Mouse (Mus musculus): ENCODE measurements at regions not wholly inside any gene's neighbourhood (a gene's known extent, or its start where the extent isn't known, plus 50 kb on each side); places are given as distances from the start of the nearest gene placed in this dataset.
"Not testable (repeated sequence)": the region's sequence is repeated elsewhere in the genome, so short reads cannot be mapped to it uniquely, and the experiment has no call there.

DNA sequence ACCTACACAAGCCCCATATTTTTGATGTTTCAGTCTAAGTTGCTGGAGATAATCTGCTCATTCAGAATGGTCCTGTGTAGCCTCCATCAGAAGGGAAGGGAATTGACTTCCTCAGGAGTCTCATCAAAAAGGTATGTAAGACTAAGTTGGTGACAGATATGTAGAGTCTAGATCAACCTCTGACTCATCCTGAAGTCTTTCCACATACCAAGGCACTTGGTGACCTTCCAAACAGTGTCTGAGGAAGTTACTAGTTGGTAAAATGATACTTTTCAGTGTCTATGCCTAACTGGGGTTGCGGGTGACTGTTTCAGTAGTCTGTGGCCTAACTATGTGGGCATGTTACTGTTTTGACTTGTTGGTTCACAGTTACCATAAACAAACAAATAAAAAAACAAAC, 133.0 kb upstream of the Plcb4 start:
- no peaks in the 10 kb centered on the region for H3K4me1 ChIP-seq (ENCODE audit: control insufficient read depth, low read depth, low read length)
- H3K27me3 ChIP-seq (ENCODE audit: control insufficient read depth, insufficient read depth, low read depth, low read length): no peaks in the 10 kb centered on the region
- H3K27ac ChIP-seq (ENCODE audit: low read length): no peak overlapping the region
- WGBS (ENCODE audit: insufficient replicate concordance): 80% methylated on average over 1 of the region's 1 CpGs
- H3K9ac ChIP-seq (ENCODE audit: low read depth, low read length): no peak overlapping the region
- no peak for ATAC-seq (ENCODE audit: low read depth)
- no peak overlapping the region for H3K4me2 ChIP-seq (ENCODE audit: low read depth, low read length)
- no peak overlapping the region for H3K4me3 ChIP-seq (ENCODE audit: low read depth, low read length)
- no peaks in the 10 kb centered on the region for H3K36me3 ChIP-seq (ENCODE audit: control insufficient read depth, insufficient read depth)
- no peaks in the 10 kb centered on the region for H3K9me3 ChIP-seq (replicated peaks; ENCODE audit: control insufficient read depth, low read length)

DNA sequence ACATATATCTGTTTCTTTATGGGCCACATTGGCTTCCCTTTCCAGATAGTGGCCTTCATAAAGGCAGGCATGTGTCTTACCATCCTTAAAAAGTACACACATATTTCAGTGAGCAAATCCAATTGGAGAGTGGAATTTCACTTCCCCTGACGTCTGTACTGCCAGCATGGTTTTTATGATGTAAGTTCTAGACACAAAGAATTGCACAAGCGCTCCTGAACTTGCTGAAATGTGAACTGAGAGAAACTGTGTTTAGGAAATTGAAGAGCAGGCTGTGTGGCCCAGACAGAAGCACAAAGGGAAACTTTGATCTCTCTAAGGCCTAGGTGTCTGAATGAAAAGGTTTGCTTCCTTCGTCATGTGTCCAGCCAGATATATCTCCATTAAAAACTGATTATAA, 129.2 kb upstream of the Plcb4 start:
- Histone ChIP-seq H3K9ac (ENCODE audit: low read depth, low read length) (no peak overlapping the region), H3K27ac (ENCODE audit: low read length) (no peak overlapping the region), H3K4me2 (ENCODE audit: low read depth, low read length) (no peak overlapping the region), H3K27me3 (ENCODE audit: control insufficient read depth, insufficient read depth, low read depth, low read length) (no peaks in the 10 kb centered on the region), H3K4me1 (ENCODE audit: control insufficient read depth, low read depth, low read length) (no peaks in the 10 kb centered on the region), H3K9me3 (replicated peaks; ENCODE audit: control insufficient read depth, low read length) (no peaks in the 10 kb centered on the region), H3K4me3 (ENCODE audit: low read depth, low read length) (no peak overlapping the region), H3K36me3 (ENCODE audit: control insufficient read depth, insufficient read depth) (no peaks in the 10 kb centered on the region)
- WGBS (ENCODE audit: insufficient replicate concordance): 52% methylated on average over 3 of the region's 3 CpGs
- no peak for ATAC-seq (ENCODE audit: low read depth)

DNA sequence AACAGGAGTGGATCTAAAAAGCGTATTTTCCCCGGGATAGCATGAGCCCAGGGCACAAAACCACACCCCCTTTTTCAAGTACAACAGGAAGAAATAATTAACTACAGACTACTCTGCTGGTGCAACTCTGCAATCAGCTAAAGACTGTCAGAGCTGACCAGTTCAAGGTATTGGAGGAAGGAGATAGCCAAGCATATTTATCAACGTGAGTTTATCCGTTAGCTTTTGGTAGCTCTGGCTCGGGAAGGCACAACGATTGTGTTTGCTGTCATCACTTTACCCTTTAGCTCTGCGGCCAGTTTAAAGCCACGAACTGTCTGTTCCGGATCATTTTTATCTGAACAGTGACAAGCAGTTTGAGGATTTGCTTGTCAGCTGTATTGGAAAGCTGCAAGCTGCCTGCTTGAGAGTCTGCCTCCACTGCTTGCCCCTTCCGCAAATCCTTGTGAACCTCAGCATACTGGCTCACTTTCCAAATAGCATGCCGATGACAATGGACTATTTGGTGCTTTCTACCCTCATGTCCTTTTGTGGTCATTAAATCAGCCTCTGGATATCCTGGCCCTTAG, 122.4 kb upstream of the Plcb4 start:
- Histone ChIP-seq H3K4me1 (ENCODE audit: control insufficient read depth, low read depth, low read length) (no peaks in the 10 kb centered on the region), H3K27me3 (ENCODE audit: control insufficient read depth, insufficient read depth, low read depth, low read length) (no peaks in the 10 kb centered on the region), H3K9ac (ENCODE audit: low read depth, low read length) (no peak overlapping the region), H3K4me3 (ENCODE audit: low read depth, low read length) (peak overlapping the region; percentile 29), H3K36me3 (ENCODE audit: control insufficient read depth, insufficient read depth) (no peaks in the 10 kb centered on the region), H3K4me2 (ENCODE audit: low read depth, low read length) (peak overlapping the region; percentile 39), H3K27ac (ENCODE audit: low read length) (no peak overlapping the region), H3K9me3 (replicated peaks; ENCODE audit: control insufficient read depth, low read length) (no peaks in the 10 kb centered on the region)
- ATAC-seq (ENCODE audit: low read depth): peak; percentile 81
- WGBS (ENCODE audit: insufficient replicate concordance): 20% methylated on average over 11 of the region's 11 CpGs

DNA sequence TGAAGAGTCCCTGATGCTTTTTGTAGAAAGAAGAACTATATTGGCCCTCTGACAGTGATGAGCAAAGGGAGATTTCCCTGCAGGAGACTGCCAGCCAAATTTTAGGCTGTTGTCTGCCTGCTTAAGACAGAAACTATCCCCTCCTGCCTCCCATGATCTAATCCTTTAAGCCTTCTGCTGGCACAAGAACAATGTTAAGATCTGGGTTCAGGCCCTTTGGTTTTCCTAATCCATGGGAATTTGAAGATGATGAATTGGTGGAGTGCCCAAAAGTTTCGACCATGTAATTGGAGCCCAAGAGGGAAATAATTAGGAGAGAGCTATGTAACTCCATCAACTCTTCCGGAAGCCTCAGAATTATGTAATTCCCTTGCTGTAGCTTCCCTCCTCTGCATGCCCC, 120.8 kb upstream of the Plcb4 start:
- Histone ChIP-seq H3K27ac (ENCODE audit: low read length) (no peak overlapping the region), H3K9me3 (replicated peaks; ENCODE audit: control insufficient read depth, low read length) (no peaks in the 10 kb centered on the region), H3K9ac (ENCODE audit: low read depth, low read length) (no peak overlapping the region), H3K27me3 (ENCODE audit: control insufficient read depth, insufficient read depth, low read depth, low read length) (no peaks in the 10 kb centered on the region), H3K36me3 (ENCODE audit: control insufficient read depth, insufficient read depth) (no peaks in the 10 kb centered on the region), H3K4me3 (ENCODE audit: low read depth, low read length) (no peak overlapping the region), H3K4me2 (ENCODE audit: low read depth, low read length) (no peak overlapping the region), H3K4me1 (ENCODE audit: control insufficient read depth, low read depth, low read length) (no peaks in the 10 kb centered on the region)
- no peak for ATAC-seq (ENCODE audit: low read depth)
- 64% methylated on average over 2 of the region's 2 CpGs for WGBS (ENCODE audit: insufficient replicate concordance)

DNA sequence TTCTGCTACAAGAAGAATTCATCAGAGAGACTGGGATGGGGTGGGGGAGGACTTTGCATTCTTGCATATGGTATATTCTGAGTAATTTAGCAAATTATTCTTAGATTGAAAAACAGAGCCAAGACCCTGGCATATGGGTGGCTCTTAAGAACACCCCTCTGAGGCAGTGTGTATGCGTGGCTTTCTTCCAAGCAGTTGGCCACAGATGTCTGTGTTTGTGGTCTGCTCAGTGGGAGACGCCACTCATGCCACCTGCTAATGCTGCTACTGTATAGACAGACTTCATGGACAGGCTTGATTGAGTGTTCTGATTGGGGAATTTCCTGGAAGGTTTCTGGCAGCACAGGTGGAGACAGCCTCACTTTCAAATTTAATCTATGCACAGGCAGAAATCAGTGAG, 117.8 kb upstream of the Plcb4 start:
- H3K36me3 ChIP-seq (ENCODE audit: control insufficient read depth, insufficient read depth): no peaks in the 10 kb centered on the region
- H3K27ac ChIP-seq (ENCODE audit: low read length): no peak overlapping the region
- no peaks in the 10 kb centered on the region for H3K9me3 ChIP-seq (replicated peaks; ENCODE audit: control insufficient read depth, low read length)
- H3K4me1 ChIP-seq (ENCODE audit: control insufficient read depth, low read depth, low read length): no peaks in the 10 kb centered on the region
- H3K27me3 ChIP-seq (ENCODE audit: control insufficient read depth, insufficient read depth, low read depth, low read length): no peaks in the 10 kb centered on the region
- ATAC-seq (ENCODE audit: low read depth): no peak
- H3K4me3 ChIP-seq (ENCODE audit: low read depth, low read length): no peak overlapping the region
- no peak overlapping the region for H3K4me2 ChIP-seq (ENCODE audit: low read depth, low read length)
- no peak overlapping the region for H3K9ac ChIP-seq (ENCODE audit: low read depth, low read length)
- 51% methylated on average over 2 of the region's 2 CpGs for WGBS (ENCODE audit: insufficient replicate concordance)

DNA sequence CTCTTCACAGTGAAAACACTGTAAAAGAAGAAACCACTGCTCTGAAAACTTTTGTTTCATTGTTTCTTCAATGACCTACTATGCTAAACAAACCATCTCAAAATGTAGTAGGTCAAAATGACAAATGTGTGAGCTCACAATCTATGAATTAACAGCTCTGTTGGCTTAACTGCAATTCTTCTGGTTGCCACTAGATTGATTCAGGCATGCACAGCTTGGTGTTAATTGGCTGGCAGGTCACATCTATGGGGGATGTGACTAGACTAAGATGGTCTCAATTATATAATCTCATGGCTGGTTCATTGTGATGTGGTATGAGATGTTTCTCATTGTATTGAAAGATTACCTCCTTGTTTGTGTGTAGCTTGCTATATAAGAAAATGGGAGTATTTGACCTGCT, 116.9 kb upstream of the Plcb4 start:
- Histone ChIP-seq H3K4me2 (ENCODE audit: low read depth, low read length) (no peak overlapping the region), H3K9ac (ENCODE audit: low read depth, low read length) (no peak overlapping the region), H3K36me3 (ENCODE audit: control insufficient read depth, insufficient read depth) (no peaks in the 10 kb centered on the region), H3K27ac (ENCODE audit: low read length) (no peak overlapping the region), H3K27me3 (ENCODE audit: control insufficient read depth, insufficient read depth, low read depth, low read length) (no peaks in the 10 kb centered on the region), H3K4me1 (ENCODE audit: control insufficient read depth, low read depth, low read length) (no peaks in the 10 kb centered on the region), H3K9me3 (replicated peaks; ENCODE audit: control insufficient read depth, low read length) (no peaks in the 10 kb centered on the region), H3K4me3 (ENCODE audit: low read depth, low read length) (no peak overlapping the region)
- ATAC-seq (ENCODE audit: low read depth): no peak

DNA sequence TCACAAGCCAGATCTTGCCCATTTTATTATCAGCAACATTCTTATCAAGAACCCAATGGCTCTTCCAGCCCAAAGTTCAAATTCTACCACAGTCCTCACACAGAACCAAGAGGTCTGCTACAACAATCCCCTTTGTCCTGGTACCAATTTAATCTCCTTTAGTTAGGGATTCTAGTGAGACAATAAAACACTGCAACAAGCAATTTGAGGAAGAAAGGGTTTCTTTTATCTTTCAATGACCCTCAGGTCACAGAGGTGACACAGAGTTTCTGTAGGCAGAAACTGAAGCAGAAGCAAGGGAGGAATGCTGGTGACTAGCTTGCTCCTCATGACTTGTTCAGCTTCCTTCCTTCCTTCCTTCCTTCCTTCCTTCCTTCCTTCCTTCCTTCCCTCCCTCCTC, 113.9 kb upstream of the Plcb4 start:
- Histone ChIP-seq H3K4me1 (ENCODE audit: control insufficient read depth, low read depth, low read length) (no peaks in the 10 kb centered on the region), H3K4me2 (ENCODE audit: low read depth, low read length) (no peak overlapping the region), H3K36me3 (ENCODE audit: control insufficient read depth, insufficient read depth) (no peaks in the 10 kb centered on the region), H3K4me3 (ENCODE audit: low read depth, low read length) (no peak overlapping the region), H3K27ac (ENCODE audit: low read length) (no peak overlapping the region), H3K27me3 (ENCODE audit: control insufficient read depth, insufficient read depth, low read depth, low read length) (no peaks in the 10 kb centered on the region), H3K9me3 (replicated peaks; ENCODE audit: control insufficient read depth, low read length) (no peaks in the 10 kb centered on the region), H3K9ac (ENCODE audit: low read depth, low read length) (no peak overlapping the region)
- no peak for ATAC-seq (ENCODE audit: low read depth)

DNA sequence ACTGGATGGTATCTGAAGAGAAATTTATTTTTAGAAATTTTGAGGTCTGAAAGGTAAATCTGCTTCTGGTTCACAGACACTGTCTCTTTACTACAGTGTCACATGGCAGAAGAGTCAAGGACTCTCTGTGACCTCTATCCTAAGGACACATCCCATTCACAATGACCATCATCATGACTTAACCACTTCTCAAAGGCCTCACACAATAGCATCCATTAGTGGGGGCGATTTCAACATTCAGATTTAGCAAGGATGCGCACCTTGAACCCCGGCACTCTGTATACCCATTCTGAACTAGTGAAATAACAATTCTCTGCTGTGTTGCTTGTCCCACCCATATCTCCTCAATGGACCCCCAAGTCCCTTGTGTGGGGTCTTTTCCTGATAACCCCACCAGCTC, 110.8 kb upstream of the Plcb4 start:
- 63% methylated on average over 3 of the region's 3 CpGs for WGBS (ENCODE audit: insufficient replicate concordance)
- Histone ChIP-seq H3K9ac (ENCODE audit: low read depth, low read length) (no peak overlapping the region), H3K4me1 (ENCODE audit: control insufficient read depth, low read depth, low read length) (no peaks in the 10 kb centered on the region), H3K4me2 (ENCODE audit: low read depth, low read length) (no peak overlapping the region), H3K27ac (ENCODE audit: low read length) (no peak overlapping the region), H3K36me3 (ENCODE audit: control insufficient read depth, insufficient read depth) (no peaks in the 10 kb centered on the region), H3K9me3 (replicated peaks; ENCODE audit: control insufficient read depth, low read length) (no peaks in the 10 kb centered on the region), H3K27me3 (ENCODE audit: control insufficient read depth, insufficient read depth, low read depth, low read length) (no peaks in the 10 kb centered on the region), H3K4me3 (ENCODE audit: low read depth, low read length) (no peak overlapping the region)
- no peak for ATAC-seq (ENCODE audit: low read depth)

DNA sequence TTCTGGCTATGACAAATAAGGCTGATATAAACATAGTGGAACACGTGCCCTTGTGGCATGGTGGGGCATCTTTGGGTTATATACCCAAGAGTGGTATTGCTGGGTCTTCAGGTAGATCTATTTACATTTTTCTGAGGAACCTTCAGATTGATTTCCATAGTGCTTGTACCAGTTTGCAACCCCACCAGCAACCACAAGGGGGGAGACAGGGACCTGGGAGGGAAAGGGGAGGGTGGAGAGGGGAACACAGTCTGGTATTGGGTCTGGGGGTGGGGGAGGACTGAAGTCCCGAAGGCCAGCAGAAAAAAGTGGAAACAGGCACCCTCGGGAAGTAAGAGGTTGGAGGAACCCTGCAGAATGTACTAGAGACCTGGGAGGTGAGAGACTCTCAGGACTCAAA, 105.8 kb upstream of the Plcb4 start:
- Histone ChIP-seq H3K27me3 (ENCODE audit: control insufficient read depth, insufficient read depth, low read depth, low read length) (no peaks in the 10 kb centered on the region), H3K4me1 (ENCODE audit: control insufficient read depth, low read depth, low read length) (no peaks in the 10 kb centered on the region), H3K9ac (ENCODE audit: low read depth, low read length) (no peak overlapping the region), H3K9me3 (replicated peaks; ENCODE audit: control insufficient read depth, low read length) (no peaks in the 10 kb centered on the region), H3K4me3 (ENCODE audit: low read depth, low read length) (no peak overlapping the region), H3K4me2 (ENCODE audit: low read depth, low read length) (no peak overlapping the region), H3K36me3 (ENCODE audit: control insufficient read depth, insufficient read depth) (no peaks in the 10 kb centered on the region), H3K27ac (ENCODE audit: low read length) (no peak overlapping the region)
- no peak for ATAC-seq (ENCODE audit: low read depth)
- 25% methylated on average over 3 of the region's 3 CpGs for WGBS (ENCODE audit: insufficient replicate concordance)

DNA sequence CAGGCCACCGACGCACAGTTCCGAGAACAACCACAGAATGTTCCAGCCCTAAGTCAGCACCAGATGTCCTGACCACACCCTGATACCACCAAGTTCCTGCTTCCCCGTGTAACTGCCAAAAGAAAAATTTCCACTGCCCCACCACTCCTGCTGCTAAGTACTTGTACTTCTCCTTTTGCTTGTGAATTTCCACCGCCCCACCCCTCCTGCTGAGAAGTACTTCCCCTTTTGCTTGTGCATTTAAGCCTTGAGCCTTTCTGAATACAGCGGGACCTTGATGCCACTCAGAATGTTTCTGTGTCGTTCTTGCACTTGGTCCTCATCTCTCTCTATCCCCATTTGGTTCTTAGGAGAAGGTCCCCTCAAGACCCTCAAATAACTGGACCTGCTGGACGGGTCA, 100.8 kb upstream of the Plcb4 start:
- not testable (repeated sequence) for H3K9me3 ChIP-seq (replicated peaks; ENCODE audit: control insufficient read depth, low read length); H3K27me3 ChIP-seq (ENCODE audit: control insufficient read depth, insufficient read depth, low read depth, low read length); H3K36me3 ChIP-seq (ENCODE audit: control insufficient read depth, insufficient read depth); H3K4me1 ChIP-seq (ENCODE audit: control insufficient read depth, low read depth, low read length); H3K4me2 ChIP-seq (ENCODE audit: low read depth, low read length); H3K4me3 ChIP-seq (ENCODE audit: low read depth, low read length); H3K9ac ChIP-seq (ENCODE audit: low read depth, low read length); ATAC-seq (ENCODE audit: low read depth); H3K27ac ChIP-seq (ENCODE audit: low read length)
- WGBS (ENCODE audit: insufficient replicate concordance): 72% methylated on average over 8 of the region's 8 CpGs
